Mouse (Mus musculus): Measurements from ENCODE around the gene Rps19bp1.
A peak's percentile ranks its signal among the peaks of the same experiment; 100 is the strongest.

The Rps19bp1 gene

DNA sequence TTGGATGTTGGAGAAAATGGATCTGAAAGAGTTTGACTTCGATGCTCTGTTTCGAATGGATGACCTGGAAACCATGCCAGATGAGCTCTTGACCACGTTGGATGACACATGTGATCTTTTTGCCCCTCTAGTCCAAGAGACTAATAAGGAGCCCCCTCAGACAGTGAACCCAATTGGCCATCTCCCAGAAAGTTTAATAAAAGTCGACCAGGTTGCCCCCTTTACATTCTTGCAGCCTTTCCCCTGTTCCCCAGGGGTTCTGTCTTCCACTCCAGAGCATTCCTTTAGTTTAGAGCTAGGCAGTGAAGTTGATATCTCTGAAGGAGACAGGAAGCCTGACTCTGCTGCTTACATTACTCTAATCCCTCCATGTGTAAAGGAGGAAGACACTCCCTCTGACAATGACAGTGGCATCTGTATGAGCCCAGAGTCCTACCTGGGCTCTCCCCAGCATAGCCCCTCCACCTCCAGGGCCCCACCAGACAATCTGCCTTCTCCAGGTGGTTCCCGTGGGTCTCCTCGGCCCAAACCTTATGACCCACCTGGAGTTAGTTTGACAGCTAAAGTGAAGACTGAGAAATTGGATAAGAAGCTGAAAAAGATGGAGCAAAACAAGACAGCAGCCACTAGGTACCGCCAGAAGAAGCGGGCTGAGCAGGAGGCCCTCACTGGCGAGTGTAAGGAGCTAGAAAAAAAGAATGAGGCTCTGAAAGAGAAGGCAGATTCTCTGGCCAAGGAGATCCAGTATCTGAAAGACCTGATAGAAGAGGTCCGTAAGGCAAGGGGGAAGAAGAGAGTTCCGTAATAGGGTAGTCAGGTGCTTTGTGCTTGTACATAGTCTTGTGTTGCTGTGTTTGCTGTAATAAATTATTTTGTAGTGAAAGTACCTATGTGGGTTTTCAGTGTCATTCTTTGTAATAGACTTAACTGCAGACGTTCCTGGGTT lies 7.2 kb downstream of the Rps19bp1 start:
- DNase-seq: no peak

DNA sequence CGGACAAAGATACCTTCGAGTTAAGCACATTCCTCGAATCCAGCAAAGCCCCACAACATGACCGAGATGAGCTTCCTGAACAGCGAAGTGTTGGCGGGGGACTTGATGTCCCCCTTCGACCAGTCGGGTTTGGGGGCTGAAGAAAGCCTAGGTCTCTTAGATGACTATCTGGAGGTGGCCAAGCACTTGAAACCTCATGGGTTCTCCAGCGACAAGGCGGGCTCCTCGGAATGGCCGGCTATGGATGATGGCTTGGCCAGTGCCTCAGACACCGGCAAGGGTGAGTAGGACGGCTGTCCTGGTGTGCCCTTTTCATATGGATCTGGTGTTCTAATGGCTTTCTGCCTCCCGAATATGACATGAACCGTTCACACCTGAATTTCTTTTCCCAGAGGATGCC lies 7.9 kb downstream of the Rps19bp1 start:
- no peak for DNase-seq

DNA sequence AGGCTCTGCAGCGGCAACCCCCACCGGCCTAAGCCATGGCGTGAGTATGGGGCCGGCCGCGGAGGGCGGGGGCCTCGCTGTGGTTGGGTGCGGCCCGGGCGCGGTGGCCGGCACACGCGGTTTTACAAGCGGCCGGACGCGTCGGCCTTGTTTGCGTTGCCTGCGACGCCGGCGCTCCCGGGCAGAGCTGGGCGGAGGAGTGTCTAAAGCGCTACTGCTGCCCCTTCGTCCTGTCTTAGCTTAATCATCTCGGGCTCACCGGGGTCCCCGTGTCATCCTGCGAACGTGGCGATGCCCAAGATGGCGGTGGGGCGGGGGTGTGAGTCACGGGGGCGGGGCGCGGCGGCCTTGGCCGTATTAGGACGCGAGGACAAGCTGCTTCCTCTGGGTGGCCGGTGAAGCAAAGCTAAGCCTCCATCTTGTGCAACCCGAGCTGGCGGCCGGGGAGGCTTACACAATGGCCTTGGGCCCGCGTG lies 8.4 kb downstream of the Rps19bp1 start:
- DNase-seq: peak; percentile 67

DNA sequence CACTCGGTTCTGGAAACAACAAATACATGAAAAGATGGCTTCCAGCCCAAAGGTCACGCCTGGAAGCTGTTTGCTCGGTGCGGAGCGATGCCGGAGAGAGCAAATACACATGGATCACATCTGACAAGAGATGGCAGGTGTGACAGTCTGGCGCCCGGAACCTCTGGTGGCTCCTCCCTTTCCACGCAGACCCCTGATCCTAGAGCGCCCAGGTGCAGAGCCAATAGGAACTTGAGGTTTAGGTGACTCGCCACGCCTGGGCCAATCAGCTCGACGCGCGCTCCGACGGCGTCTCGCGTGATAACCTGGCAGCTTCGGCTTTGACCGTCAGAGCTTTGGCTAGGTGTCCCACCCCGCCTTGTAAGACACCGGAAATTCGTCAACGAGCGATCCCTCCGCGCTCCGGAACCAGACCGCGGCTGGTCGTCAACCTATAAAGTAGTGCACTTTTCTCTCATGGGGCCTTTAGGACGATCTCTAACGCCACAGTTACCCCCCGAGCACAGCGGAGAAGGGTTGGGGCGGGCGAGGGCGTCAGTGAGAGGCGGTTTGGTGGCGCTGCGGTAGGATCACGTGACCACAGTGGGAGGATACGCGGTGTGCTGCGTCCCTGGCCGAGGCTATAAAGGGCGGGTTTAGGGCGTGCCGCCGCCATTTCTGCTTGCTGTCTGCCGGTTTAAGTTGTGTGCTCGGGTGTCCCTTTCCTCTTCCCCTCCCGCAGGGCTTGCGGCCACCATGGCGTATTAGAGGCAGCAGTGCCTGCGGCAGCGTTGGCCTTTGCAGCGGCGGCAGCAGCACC lies 9.1 kb downstream of the Rps19bp1 start, which contains the start of gene Atf4:
TSS of gene Atf4 (plus strand) at position 338 of the 799 bp plus-strand sequence.
- peak; percentile 99 for DNase-seq

DNA sequence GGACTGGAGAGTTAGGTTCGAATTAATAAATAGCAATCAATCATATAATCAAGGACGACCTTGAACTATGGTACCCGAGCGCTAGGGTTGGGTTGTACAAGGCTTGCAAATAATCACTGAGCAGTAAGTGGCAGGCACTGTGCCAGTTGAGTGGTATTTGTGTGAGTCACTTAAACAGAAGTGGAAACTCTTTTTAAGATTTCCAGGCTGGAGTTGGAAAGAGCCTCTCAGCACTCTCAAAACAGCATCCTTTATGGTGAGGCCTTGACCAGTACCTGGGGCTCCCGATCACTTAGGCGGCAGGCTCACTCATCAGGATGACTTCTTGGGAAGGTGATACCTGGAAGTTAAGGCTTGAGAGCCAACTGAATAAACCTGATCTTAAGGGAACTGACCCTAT lies 9.9 kb downstream of the Rps19bp1 start:
- no peak for DNase-seq

DNA sequence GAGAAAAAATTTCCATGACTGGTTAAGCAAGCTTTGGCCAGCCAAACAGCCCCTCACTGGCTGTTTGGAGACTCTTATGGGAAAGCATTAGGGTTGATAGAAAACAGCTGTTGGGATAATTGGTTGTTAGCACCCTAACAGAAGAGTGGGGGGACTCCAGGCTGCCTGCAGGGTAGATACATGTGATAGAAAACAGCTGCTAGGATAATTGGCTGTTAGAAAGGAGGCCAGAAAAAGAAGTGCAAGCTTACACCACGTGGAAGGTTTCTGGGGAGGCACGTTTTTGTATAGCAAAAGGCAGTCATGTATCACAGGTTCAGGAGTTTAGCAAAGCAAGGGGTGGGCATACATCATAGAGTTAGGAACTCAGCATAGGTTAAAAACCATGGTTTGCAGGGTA lies 10.6 kb downstream of the Rps19bp1 start:
- no peak for DNase-seq

DNA sequence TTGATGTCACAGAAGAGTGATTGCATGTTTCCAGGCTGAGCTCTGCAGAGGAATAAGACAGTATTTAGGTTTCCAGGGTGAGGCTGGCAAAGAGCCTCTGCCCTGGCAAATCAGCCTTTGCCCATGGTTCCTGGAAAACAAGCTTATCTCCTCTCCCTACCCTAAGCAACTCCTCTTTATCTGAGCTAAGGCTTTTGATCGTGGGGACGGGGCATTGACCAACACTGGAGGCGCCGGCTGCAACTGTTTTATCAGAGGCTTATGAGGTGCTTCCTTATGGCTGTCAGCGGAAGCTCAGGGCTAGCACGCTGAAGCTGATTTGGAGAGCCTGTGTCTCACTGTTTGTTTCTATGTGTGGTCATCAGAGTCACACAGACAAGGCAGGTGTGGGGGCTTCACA lies 13.5 kb downstream of the Rps19bp1 start:
- DNase-seq: no peak

DNA sequence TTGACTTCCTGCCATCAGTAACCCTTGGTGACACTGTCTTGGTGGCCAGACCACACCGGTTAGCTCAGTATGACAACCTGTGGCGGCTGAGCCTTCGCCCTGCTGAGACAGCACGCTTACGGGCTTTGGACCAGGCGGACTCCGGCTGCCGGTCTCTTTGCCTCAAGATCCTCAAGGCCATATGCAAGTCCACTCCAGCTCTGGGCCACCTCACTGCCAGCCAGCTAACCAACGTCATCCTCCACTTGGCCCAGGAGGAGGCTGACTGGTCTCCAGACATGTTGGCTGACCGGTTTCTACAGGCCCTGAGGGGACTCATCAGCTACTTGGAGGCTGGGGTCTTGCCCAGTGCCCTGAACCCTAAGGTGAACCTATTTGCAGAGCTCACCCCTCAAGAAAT lies 14.4 kb downstream of the Rps19bp1 start:
- DNase-seq: no peak

DNA sequence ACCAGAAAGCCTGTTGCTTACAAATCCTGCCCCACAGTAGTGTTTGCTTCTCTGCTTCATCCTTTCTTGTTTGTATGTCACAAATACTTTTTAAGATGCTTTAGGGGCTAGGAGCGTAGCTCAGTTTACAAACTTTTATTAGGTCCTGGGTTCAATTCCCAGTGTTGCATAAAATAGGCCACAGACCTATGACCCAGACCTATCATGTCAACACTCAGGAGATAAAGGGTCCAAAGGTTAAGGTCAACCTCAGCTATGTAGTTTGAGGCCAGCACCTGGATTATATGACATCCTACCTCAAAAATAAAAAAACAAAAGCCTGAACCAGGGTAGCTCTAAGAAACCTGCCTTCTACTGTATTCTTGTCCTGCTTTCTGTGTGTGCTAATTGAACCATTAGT lies 15.5 kb downstream of the Rps19bp1 start:
- DNase-seq: no peak

DNA sequence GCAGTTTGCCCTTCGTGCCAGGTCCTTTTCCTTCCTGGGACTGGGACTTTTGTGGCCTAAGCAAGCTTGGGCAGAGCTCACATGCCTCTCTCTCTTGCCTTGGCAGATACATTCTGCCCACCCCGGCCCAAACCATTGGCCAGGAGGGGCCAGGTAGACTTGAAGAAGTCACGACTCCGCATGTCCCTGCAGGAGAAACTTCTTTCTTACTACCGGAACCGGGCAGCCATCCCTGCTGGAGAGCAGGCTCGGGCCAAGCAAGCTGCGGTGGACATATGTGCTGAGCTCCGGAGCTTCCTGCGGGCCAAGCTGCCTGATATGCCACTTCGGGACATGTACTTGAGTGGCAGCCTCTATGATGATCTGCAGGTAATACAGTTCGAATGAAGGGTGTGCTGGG lies 16.0 kb downstream of the Rps19bp1 start:
- no peak for DNase-seq

DNA sequence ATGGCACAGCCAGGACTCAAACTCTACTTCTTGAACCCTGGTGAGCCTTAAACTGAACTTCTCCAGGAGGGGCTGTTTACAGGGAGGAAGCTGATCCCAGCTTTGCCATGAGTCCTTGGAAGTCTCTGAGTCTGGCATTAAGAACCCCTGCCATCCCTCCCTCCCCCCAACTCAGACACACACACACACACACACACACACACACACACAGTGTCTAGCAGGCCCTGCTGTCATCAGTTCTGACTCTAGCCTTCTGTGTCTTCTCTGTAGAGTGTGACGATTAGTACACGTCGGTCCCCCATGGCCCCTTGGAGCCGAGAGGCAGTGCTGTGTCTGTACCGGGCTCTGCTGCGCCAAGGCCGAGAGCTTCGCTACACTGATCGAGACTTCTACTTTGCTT lies 28.6 kb downstream of the Rps19bp1 start, which contains the start of gene AC140267.1:
TSS of gene AC140267.1 (plus strand) at position 301 of the 400 bp plus-strand sequence.
- DNase-seq: no peak

DNA sequence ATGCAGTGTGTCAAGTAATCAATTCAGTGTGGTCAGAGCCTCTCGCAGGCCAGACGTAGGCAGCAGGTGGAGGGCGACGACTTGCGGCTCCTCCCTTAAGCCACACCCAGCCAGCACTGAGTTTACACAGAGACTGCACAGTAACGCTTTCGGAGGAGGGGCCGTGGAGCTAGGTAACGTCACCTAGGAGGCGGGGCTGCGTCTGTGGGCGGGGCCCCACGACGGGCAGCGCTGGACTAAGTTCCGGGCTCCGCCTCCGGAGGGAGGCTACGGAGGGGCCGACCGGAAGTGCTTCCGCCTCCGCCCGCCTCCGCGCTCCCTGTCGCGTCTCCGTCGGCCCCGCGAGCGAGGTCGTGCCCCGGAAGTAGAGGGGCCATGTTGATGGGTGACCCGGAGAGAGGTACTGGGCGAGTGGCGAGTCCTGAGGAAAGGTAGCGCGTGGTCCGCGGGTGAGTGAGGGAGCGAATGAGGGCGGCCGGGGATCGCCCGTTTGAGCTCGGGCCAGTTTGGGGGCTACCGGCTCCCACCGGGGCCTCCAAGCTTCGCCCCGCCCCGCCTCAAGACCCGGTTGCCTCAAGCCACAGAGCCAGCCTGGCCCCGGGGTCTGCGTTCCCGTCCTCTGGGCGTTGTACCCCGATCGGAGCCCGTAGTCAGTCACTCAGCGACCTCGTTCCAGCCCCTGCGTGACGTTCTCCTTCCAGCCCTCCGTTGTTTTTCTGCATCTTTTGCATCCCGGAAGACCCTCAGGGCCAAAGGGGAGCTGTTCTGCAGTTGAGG lies 30.2 kb downstream of the Rps19bp1 start, which contains the start of gene Mief1:
TSS of gene Mief1 (plus strand) at position 286 of the 777 bp plus-strand sequence.
- peak; percentile 98 for DNase-seq

DNA sequence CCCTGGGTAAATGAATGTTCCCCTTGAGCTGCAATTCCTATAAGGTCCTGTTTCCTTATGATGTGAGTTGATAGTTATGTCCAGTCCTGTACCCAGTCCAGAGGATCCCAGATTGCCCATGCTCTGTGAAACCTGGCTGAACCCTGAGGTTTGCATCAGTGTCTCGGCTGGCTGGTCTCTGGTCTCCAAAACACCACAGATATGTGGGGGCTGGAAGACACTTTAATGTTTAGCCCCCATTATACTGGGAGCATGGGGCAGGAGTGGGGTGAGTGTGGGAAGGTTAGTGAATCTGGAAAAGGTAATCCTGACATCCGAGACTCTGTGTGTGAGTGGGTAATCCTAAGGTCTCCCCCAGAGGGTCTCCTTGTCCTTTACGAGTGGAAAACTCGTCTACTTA lies 31.1 kb downstream of the Rps19bp1 start:
- DNase-seq: no peak

DNA sequence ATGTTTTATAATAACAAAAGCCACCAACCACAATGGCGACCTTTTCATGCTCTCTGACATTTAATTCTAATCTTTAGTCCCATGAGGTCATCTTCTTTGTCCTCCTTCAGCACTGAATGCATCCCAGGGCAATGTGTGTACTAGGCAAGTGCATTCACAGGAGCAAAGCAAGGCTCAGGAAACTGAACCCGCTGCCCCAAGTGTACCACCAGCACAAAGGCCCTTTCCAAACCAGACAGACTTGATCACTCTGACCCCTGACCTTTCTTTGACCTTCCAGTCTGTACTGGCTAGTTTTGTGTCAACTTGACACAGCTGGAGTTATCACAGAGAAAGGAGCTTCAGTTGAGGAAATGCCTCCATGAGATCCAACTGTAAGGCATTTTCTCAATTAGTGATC lies 31.8 kb downstream of the Rps19bp1 start:
- no peak for DNase-seq

DNA sequence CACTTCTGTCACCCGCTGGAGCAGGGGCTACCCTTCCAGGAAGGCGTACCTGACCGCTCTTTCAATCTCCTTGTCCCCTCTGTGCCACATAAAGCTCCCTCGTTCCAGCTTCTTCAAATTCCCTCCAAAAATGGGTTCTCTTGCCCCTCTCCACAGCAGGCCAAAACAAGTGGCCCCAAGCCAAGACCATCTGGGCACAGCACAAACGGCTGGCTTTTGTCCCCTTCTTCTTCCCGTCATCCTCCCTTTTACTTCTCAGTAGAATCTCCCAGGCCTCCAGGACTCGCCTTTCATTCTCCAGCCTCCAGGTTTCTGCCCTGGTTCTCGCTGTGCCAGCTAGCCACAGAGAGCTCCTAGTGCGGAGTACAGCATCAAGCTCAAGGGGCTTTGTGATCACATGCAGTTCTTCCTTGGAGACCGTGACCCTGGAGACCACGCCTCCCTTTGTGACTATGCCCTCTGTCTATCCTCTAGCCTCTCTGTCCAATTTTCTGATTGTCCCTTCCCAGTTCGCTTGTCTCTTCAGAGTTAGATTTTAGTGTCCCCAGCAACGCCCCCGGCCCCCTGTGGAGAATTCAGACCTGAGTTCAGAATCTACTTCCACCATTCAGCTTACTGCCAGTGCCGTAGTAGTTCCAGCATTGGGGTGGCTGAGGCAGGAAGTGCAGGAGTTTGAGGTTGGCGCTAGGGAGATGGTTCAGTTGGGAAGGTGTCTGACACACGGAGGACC lies 35.9 kb downstream of the Rps19bp1 start:
- DNase-seq: no peak

DNA sequence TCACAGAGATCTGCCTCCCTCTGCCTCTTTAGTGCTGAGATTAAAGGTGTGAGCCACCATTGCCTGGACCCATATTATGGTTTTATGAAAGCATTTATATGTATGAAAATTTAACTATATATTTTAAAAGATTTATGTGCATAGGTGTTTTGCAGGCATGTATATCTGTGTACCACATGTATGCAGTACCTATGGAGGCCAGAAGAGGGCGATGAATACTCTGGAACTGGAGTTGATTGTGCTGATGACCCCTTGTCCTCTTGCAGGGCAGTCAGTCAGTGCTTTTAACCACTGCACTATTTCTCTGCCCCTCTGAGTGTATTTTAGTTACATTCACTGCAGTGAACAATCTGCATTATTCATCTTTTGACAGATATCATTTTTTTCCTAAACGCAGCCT lies 38.3 kb downstream of the Rps19bp1 start:
- DNase-seq: peak; percentile 54

DNA sequence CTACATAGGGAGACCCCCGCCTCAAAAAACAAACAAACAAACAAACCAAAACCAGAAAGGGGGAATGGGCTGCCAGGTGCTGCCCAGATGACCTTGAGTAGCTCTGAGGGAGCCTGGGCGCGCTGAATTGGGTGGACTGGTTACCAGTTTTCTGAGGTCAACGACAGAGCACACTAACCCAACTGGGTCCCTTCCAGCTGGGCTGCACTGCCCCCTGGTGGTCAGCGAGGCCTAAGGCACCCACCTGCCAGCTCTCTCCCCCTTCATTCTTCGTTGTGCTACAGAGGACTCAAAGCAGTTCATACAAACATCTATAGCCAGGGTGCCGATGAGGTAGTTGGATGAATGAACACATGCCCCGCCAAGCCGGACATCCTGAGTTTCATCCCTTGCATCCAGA lies 38.9 kb downstream of the Rps19bp1 start:
- DNase-seq: peak; percentile 79

DNA sequence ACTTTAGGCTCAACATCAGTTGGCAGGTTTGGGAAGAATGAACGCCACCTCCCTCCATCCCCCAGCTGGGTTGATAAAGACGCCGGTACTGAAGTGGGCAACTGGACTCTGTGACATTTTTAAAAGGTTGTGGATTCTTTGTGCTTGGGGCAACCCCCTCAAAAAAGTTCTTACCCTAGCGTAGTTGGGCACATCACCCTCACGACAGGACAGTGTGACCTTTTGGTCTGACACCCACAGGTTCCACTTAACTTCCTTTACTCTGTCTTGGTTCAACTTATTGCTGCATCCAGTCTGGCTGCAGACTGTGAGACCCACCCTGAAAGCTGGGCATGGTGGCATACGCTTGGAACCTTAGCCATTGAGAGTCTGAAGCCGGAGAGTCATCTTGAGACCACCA lies 40.4 kb downstream of the Rps19bp1 start:
- DNase-seq: no peak

DNA sequence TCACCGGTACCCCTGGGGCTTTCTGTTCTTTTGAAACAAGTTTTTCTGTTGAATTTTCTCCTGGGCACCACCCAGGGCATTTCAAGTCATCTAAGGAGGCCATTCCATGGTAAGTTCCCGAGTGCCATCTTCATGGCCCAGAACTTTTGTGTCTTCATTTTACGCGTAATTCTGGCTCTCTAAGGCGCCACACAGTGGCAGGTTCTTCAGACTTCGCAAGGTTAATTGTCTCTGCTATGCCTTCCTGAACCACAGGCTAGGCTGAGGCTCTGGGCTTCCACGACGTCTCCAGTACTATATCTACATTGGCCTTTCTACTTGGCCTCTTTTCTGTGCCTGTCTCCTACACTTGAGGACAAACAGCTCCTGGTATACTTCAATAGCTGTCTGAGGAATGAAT lies 43.1 kb downstream of the Rps19bp1 start:
- no peak for DNase-seq

DNA sequence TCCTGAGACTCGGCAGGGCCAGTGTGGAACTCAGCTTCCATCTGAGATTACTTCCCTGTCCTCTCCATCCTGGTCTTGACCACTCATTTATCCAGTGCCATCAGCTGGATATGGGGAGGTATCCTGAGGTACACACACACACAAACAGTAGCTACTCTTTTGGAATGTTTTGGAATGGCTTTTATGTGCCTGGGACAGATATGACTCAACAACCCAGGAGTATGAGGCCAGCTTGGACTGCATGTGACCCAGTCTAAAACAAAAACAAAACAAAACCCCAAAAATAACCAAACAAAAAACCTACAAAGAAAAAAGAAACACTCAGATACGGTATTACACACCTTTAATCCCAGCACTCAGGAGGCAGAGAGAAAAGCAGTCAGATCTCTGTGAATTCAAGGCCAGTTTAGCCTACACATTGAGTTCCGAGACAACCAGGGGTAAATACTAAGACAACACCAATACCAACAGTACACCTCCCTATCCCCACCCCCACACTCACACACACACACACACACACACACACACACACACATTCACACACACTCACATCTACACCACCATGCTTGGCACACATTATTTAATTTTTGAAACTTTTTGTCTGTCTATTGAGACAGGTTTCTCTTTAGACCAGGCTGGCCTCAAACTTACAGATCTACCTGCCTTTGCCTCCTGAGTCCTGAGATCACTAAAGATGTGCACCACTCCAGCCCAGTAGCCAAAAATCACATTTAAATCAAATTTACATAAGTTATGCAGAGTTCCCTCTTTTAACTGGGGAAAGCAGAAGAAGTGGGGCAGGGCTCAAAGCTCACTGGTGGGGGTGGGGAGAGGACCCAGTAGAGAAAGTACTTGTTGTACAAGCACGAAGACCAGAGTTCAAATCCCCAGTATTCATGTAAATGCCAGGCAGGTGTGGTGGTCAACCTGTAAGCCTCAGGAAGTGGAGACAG lies 44.1 kb downstream of the Rps19bp1 start:
- DNase-seq: no peak

DNA sequence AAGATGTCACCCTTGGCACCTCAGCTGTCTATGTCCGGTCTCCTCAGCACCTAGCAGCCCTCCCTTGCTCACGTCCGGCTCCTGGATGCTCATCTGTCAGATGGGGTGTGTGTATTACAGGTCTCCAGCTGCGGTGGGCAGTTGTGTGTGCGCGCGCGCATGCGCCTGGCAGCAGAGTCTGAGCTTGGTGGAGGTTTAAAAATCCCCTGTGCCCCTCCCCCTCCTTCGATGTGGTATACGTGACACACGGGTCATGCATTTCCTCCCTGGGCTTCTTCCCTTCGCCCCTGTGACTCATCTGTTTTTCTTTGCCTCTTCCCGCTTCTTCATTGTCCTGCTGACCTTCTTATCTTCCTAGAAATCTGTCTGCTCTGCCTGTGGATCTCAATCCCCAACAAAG lies 44.9 kb downstream of the Rps19bp1 start:
- DNase-seq: no peak
